10 mouse cellular contexts compared by ENCODE assay signal in genomic region chr2:30067962-30068361, GRCm38 (mm10). TPM values are rescaled to one million over a fixed set of nuclear protein-coding genes. Genes with fewer than 3 reads are reported as not detected.
A peak's percentile ranks its signal among the peaks of the same experiment; 100 is the strongest.
DNase-seq lines count a peak whose midpoint lies in the region; ATAC-seq and TF ChIP-seq lines count a peak whose summit lies in the region.
"Had no signal": no experiment of that assay in that cellular context is flagged by ENCODE, and none has a peak within 500 bp of the region (broad histone marks: within the 10 kb centered on the region; RNA-seq: fewer than 3 reads in every experiment).

No protein-coding gene starts in this region.

- no peak for TF ChIP-seq CTCF in G1E (IDR thresholded peaks at IDR 0.05; ENCODE audit: low read depth, low read length)

- H3K9ac ChIP-seq in heart, embryonic 14.5 days (ENCODE audit: low read length), result peak overlapping the region; percentile 99
- H3K9ac ChIP-seq in hindbrain, embryonic 12.5 days, result peak overlapping the region; percentile 99

- intact Hi-C loops in heart, postnatal 36 days (cut with DNase I), result no loop called here
- intact Hi-C loops in gastrocnemius, postnatal 14 days (cut with DNase I; ENCODE audit: low total_unique reads), result no loop called here

- no peak for ATAC-seq in heart, embryonic 14.5 days (ENCODE audit: insufficient number of reproducible peaks, insufficient read depth, low FRiP score, low read depth)
- ATAC-seq in G1E (ENCODE audit: extremely low read depth, insufficient number of reproducible peaks, low FRiP score, poor library complexity, severe bottlenecking), result no peak
- no peak for ATAC-seq in hindbrain, embryonic 12.5 days (ENCODE audit: low FRiP score)

- peak overlapping the region; percentile 88 for H3K4me2 ChIP-seq in heart, embryonic 14.5 days (ENCODE audit: low read length)
- peak overlapping the region; percentile 64 for H3K4me2 ChIP-seq in hindbrain, embryonic 12.5 days (replicated peaks)

- no peak for DNase-seq in heart, postnatal 36 days
- no peak for DNase-seq in G1E (ENCODE audit: low spot score)
- DNase-seq in midbrain, embryonic 10.5 days (ENCODE audit: low spot score), result no peak
- DNase-seq in cerebellum, adult 9-11 months, result no peak
- DNase-seq in gastrocnemius, postnatal 14 days, result no peak
- DNase-seq in spleen, adult 12 weeks (ENCODE audit: low spot score), result no peak
- DNase-seq: cerebellum, adult 8-10 months; retina, postnatal 1 day had no signal

- no peaks in the 10 kb centered on the region for H3K27me3 ChIP-seq in heart, embryonic 14.5 days (ENCODE audit: control insufficient read depth, insufficient read depth, low read length)
- no peaks in the 10 kb centered on the region for H3K27me3 ChIP-seq in G1E (ENCODE audit: insufficient read depth, low read length)
- no peaks in the 10 kb centered on the region for H3K27me3 ChIP-seq in hindbrain, embryonic 12.5 days
- no peaks in the 10 kb centered on the region for H3K27me3 ChIP-seq in midbrain, embryonic 10.5 days (ENCODE audit: low read depth, poor library complexity, severe bottlenecking)

- 37% methylated on average over 7 of the region's 7 CpGs for WGBS in heart, embryonic 14.5 days
- WGBS in hindbrain, embryonic 12.5 days, result 40% methylated on average over 7 of the region's 7 CpGs
- 52% methylated on average over 7 of the region's 7 CpGs for WGBS in midbrain, embryonic 10.5 days

- peaks cover 12 to 32% of the 10 kb centered on the region in 2 experiments for H3K4me1 ChIP-seq in heart, embryonic 14.5 days (ENCODE audit: control insufficient read depth in 2 of 2, insufficient read depth in 2 of 2, low read length in 2 of 2)
- peaks cover 54% of the 10 kb centered on the region for H3K4me1 ChIP-seq in G1E (ENCODE audit: insufficient read depth, low read depth, low read length)
- peaks cover 29% of the 10 kb centered on the region for H3K4me1 ChIP-seq in hindbrain, embryonic 12.5 days
- H3K4me1 ChIP-seq in midbrain, embryonic 10.5 days, result peaks cover 42% of the 10 kb centered on the region

- no peak overlapping the region for H3K27ac ChIP-seq in heart, embryonic 14.5 days (replicated peaks in 1 of 2; ENCODE audit: control insufficient read depth in 1 of 2, insufficient read depth in 1 of 2, low read depth in 2 of 2, low read length in 2 of 2)
- no peak overlapping the region; the same call in 1 of the 2 replicates for H3K27ac ChIP-seq in hindbrain, embryonic 12.5 days
- peak overlapping the region; percentile 100 for H3K27ac ChIP-seq in midbrain, embryonic 10.5 days (replicated peaks)

- H3K9me3 ChIP-seq in heart, embryonic 14.5 days (ENCODE audit: control insufficient read depth, low read length), result no peaks in the 10 kb centered on the region
- no peaks in the 10 kb centered on the region for H3K9me3 ChIP-seq in G1E (replicated peaks)
- H3K9me3 ChIP-seq in hindbrain, embryonic 12.5 days (replicated peaks), result no peaks in the 10 kb centered on the region
- H3K9me3 ChIP-seq in midbrain, embryonic 10.5 days (replicated peaks), result no peaks in the 10 kb centered on the region

- peaks cover 43% of the 10 kb centered on the region for H3K36me3 ChIP-seq in heart, embryonic 14.5 days (ENCODE audit: control insufficient read depth, insufficient read depth, low read length)
- peaks cover 48% of the 10 kb centered on the region for H3K36me3 ChIP-seq in G1E (replicated peaks)
- peaks cover 33% of the 10 kb centered on the region for H3K36me3 ChIP-seq in hindbrain, embryonic 12.5 days
- peaks cover 48% of the 10 kb centered on the region for H3K36me3 ChIP-seq in midbrain, embryonic 10.5 days

- peak overlapping the region; percentile 31 to 100; a peak in 3 of 4 replicates for H3K4me3 ChIP-seq in heart, embryonic 14.5 days (ENCODE audit: control insufficient read depth in 1 of 2, insufficient read depth in 1 of 2, low read depth in 1 of 2, low read length in 2 of 2)
- H3K4me3 ChIP-seq in G1E (ENCODE audit: low read depth, low read length), result peak overlapping the region; percentile 92
- H3K4me3 ChIP-seq in hindbrain, embryonic 12.5 days, result peak overlapping the region; percentile 98
- H3K4me3 ChIP-seq in midbrain, embryonic 10.5 days, result peak overlapping the region; percentile 100

RNA-seq across cellular contexts. Expression of gene Pkn3, which starts 9.5 kb away (rescaled TPM):
- polyA plus RNA-seq in heart, embryonic 14.5 days (2014; fragmentation: Nextera tagmentation; extraction: Ambion mirVana), result 10.0 and 10.3 TPM in 2 replicates
- 10 to 100 TPM in 1 of 2 experiments, 1 to 10 TPM in 1; 8.3 to 11.5 TPM for total RNA-seq in heart, postnatal 36 days (2021)
- 1.6 and 2.4 TPM in 2 replicates for total RNA-seq in G1E (2014; fragmentation: Nextera tagmentation)
- 4.5 and 5.9 TPM in 2 replicates for total RNA-seq in G1E (2017)
- 13.3 and 14.5 TPM in 2 replicates for polyA plus RNA-seq in G1E (2012)
- polyA plus RNA-seq in hindbrain, embryonic 12.5 days (2016; fragmentation: Nextera tagmentation; extraction: Ambion mirVana), result 7.0 and 7.2 TPM in 2 replicates
- polyA plus RNA-seq in midbrain, embryonic 10.5 days (2016; fragmentation: Nextera tagmentation; extraction: Ambion mirVana), result 12.1 and 13.5 TPM in 2 replicates
- total RNA-seq in gastrocnemius, postnatal 14 days (2021), result 1 to 10 TPM; 5.9 to 6.4 TPM

RNA-seq across cellular contexts. Expression of gene Set, which starts 10.8 kb away (rescaled TPM):
- 218 and 223 TPM in 2 replicates for polyA plus RNA-seq in heart, embryonic 14.5 days (2014; fragmentation: Nextera tagmentation; extraction: Ambion mirVana)
- total RNA-seq in heart, postnatal 36 days (2021), result 100 to 1,000 TPM in 1 of 2 experiments, 10 to 100 TPM in 1; 87.1 to 103 TPM
- total RNA-seq in G1E (2014; fragmentation: Nextera tagmentation) (751 and 948 TPM in 2 replicates), G1E (2017) (667 and 849 TPM in 2 replicates)
- 806 and 885 TPM in 2 replicates for polyA plus RNA-seq in G1E (2012)
- polyA plus RNA-seq in hindbrain, embryonic 12.5 days (2016; fragmentation: Nextera tagmentation; extraction: Ambion mirVana), result 558 and 568 TPM in 2 replicates
- polyA plus RNA-seq in midbrain, embryonic 10.5 days (2016; fragmentation: Nextera tagmentation; extraction: Ambion mirVana), result 777 and 858 TPM in 2 replicates
- 10 to 100 TPM; 75.4 to 90.4 TPM for total RNA-seq in gastrocnemius, postnatal 14 days (2021)

RNA-seq across cellular contexts. Expression of gene Wdr34, which starts 19.3 kb away (rescaled TPM):
- polyA plus RNA-seq in heart, embryonic 14.5 days (2014; fragmentation: Nextera tagmentation; extraction: Ambion mirVana), result 18.9 and 21.8 TPM in 2 replicates
- 1 to 10 TPM; 6.4 to 8.2 TPM for total RNA-seq in heart, postnatal 36 days (2021)
- total RNA-seq in G1E (2014; fragmentation: Nextera tagmentation), result 15.1 and 17.9 TPM in 2 replicates
- total RNA-seq in G1E (2017), result 9.6 and 13.5 TPM in 2 replicates
- polyA plus RNA-seq in G1E (2012), result 35.5 and 38.4 TPM in 2 replicates
- polyA plus RNA-seq in hindbrain, embryonic 12.5 days (2016; fragmentation: Nextera tagmentation; extraction: Ambion mirVana), result 40.4 and 41.0 TPM in 2 replicates
- 26.6 and 30.5 TPM in 2 replicates for polyA plus RNA-seq in midbrain, embryonic 10.5 days (2016; fragmentation: Nextera tagmentation; extraction: Ambion mirVana)
- total RNA-seq in gastrocnemius, postnatal 14 days (2021), result 1 to 10 TPM; 3.2 to 3.3 TPM

RNA-seq across cellular contexts. Expression of gene Zdhhc12, which starts 25.5 kb away (rescaled TPM):
- 28.2 and 38.5 TPM in 2 replicates for polyA plus RNA-seq in heart, embryonic 14.5 days (2014; fragmentation: Nextera tagmentation; extraction: Ambion mirVana)
- total RNA-seq in heart, postnatal 36 days (2021), result 1 to 10 TPM; 4.1 to 4.7 TPM
- total RNA-seq in G1E (2014; fragmentation: Nextera tagmentation) (25.4 and 29.4 TPM in 2 replicates), G1E (2017) (9.5 and 10.3 TPM in 2 replicates)
- polyA plus RNA-seq in G1E (2012), result 31.0 and 31.4 TPM in 2 replicates
- polyA plus RNA-seq in hindbrain, embryonic 12.5 days (2016; fragmentation: Nextera tagmentation; extraction: Ambion mirVana), result 23.7 and 25.5 TPM in 2 replicates
- polyA plus RNA-seq in midbrain, embryonic 10.5 days (2016; fragmentation: Nextera tagmentation; extraction: Ambion mirVana), result 36.8 and 41.9 TPM in 2 replicates
- total RNA-seq in gastrocnemius, postnatal 14 days (2021), result 1 to 10 TPM; 3.5 to 4.0 TPM

RNA-seq across cellular contexts. Expression of gene Zer1, which starts 56.4 kb away (rescaled TPM):
- 7.8 and 8.9 TPM in 2 replicates for polyA plus RNA-seq in heart, embryonic 14.5 days (2014; fragmentation: Nextera tagmentation; extraction: Ambion mirVana)
- 10 to 100 TPM; 24.3 to 27.3 TPM for total RNA-seq in heart, postnatal 36 days (2021)
- 25.1 and 25.8 TPM in 2 replicates for total RNA-seq in G1E (2014; fragmentation: Nextera tagmentation)
- total RNA-seq in G1E (2017), result 9.7 and 10.4 TPM in 2 replicates
- 13.2 and 18.9 TPM in 2 replicates for polyA plus RNA-seq in G1E (2012)
- polyA plus RNA-seq in hindbrain, embryonic 12.5 days (2016; fragmentation: Nextera tagmentation; extraction: Ambion mirVana), result 11.8 and 12.6 TPM in 2 replicates
- polyA plus RNA-seq in midbrain, embryonic 10.5 days (2016; fragmentation: Nextera tagmentation; extraction: Ambion mirVana), result 6.0 and 8.3 TPM in 2 replicates
- 10 to 100 TPM; 17.7 to 20.6 TPM for total RNA-seq in gastrocnemius, postnatal 14 days (2021)
